8 mouse cellular contexts compared by ENCODE assay signal in genomic region chr7:13046084-13046483, GRCm38 (mm10). TPM values are rescaled to one million over a fixed set of nuclear protein-coding genes. Genes with fewer than 3 reads are reported as not detected.
DNase-seq lines count a peak whose midpoint lies in the region; ATAC-seq and TF ChIP-seq lines count a peak whose summit lies in the region.

No protein-coding gene starts in this region.

- H3K4me2 ChIP-seq in forebrain, embryonic 12.5 days, result no peak overlapping the region
- no peak overlapping the region for H3K4me2 ChIP-seq in intestine, embryonic 16.5 days (ENCODE audit: low read depth, low read length)
- no peak overlapping the region for H3K4me2 ChIP-seq in liver, embryonic 16.5 days (ENCODE audit: low read depth, low read length)
- H3K4me2 ChIP-seq in neural tube, embryonic 12.5 days (replicated peaks), result no peak overlapping the region

- peak; percentile 53 for ATAC-seq in forebrain, embryonic 12.5 days (ENCODE audit: low FRiP score)
- ATAC-seq in intestine, embryonic 16.5 days, result peak; percentile 77
- peak; percentile 58 for ATAC-seq in liver, embryonic 16.5 days (ENCODE audit: low read depth)
- ATAC-seq in neural tube, embryonic 12.5 days (ENCODE audit: low FRiP score, low read depth), result peak; percentile 61

- H3K27me3 ChIP-seq in forebrain, embryonic 12.5 days, result peaks cover 47% of the 10 kb centered on the region
- H3K27me3 ChIP-seq in intestine, embryonic 16.5 days (replicated peaks; ENCODE audit: control insufficient read depth, insufficient read depth, low read length), result peaks cover 34% of the 10 kb centered on the region
- peaks cover 37% of the 10 kb centered on the region for H3K27me3 ChIP-seq in liver, embryonic 16.5 days (ENCODE audit: control insufficient read depth, insufficient read depth, low read depth, low read length)
- peaks cover 43% of the 10 kb centered on the region for H3K27me3 ChIP-seq in neural tube, embryonic 12.5 days (replicated peaks)

- 9% methylated on average over 2 of the region's 2 CpGs for WGBS in forebrain, embryonic 12.5 days
- WGBS in intestine, embryonic 16.5 days, result 4% methylated on average over 2 of the region's 2 CpGs
- 4% methylated on average over 2 of the region's 2 CpGs for WGBS in liver, embryonic 16.5 days (ENCODE audit: insufficient replicate concordance)
- 7% methylated on average over 2 of the region's 2 CpGs for WGBS in neural tube, embryonic 12.5 days

- H3K4me3 ChIP-seq in left cerebral cortex, adult 2 months, result no peak overlapping the region
- H3K4me3 ChIP-seq in forebrain, embryonic 12.5 days (replicated peaks), result no peak overlapping the region
- no peak overlapping the region for H3K4me3 ChIP-seq in intestine, embryonic 16.5 days (ENCODE audit: low read length)
- H3K4me3 ChIP-seq in liver, embryonic 16.5 days (ENCODE audit: low read depth, low read length), result no peak overlapping the region
- no peak overlapping the region for H3K4me3 ChIP-seq in neural tube, embryonic 12.5 days

- H3K27ac ChIP-seq in left cerebral cortex, adult 2 months, result no peak overlapping the region
- no peak overlapping the region for H3K27ac ChIP-seq in forebrain, embryonic 12.5 days
- no peak overlapping the region for H3K27ac ChIP-seq in intestine, embryonic 16.5 days (ENCODE audit: low read length)
- H3K27ac ChIP-seq in liver, embryonic 16.5 days (ENCODE audit: low read length), result no peak overlapping the region
- no peak overlapping the region for H3K27ac ChIP-seq in neural tube, embryonic 12.5 days

- no peak overlapping the region for H3K9ac ChIP-seq in forebrain, embryonic 12.5 days
- H3K9ac ChIP-seq in intestine, embryonic 16.5 days (ENCODE audit: low read depth, low read length), result no peak overlapping the region
- no peak overlapping the region for H3K9ac ChIP-seq in liver, embryonic 16.5 days (ENCODE audit: low read depth, low read length)
- H3K9ac ChIP-seq in neural tube, embryonic 12.5 days, result no peak overlapping the region

- H3K4me1 ChIP-seq in forebrain, embryonic 12.5 days, result peaks cover 14% of the 10 kb centered on the region
- peaks cover 13% of the 10 kb centered on the region for H3K4me1 ChIP-seq in intestine, embryonic 16.5 days (ENCODE audit: control insufficient read depth, insufficient read depth, low read length)
- peaks cover 13% of the 10 kb centered on the region for H3K4me1 ChIP-seq in liver, embryonic 16.5 days (ENCODE audit: control insufficient read depth, low read depth, low read length)
- H3K4me1 ChIP-seq in neural tube, embryonic 12.5 days, result peaks cover 16% of the 10 kb centered on the region

- DNase-seq in left cerebral cortex, adult 2 months (ENCODE audit: extremely low spot score in 1 of 2, low spot score in 2 of 2), result no peak
- no peak for DNase-seq in left cerebral cortex, postnatal 36 days (ENCODE audit: low spot score in 2 of 2)
- DNase-seq in adrenal gland, postnatal 36 days, result peak; percentile 67 to 77
- no peak for DNase-seq in frontal cortex, postnatal 14 days (ENCODE audit: low spot score in 2 of 2)

- intact Hi-C loops in left cerebral cortex, adult 2 months (cut with DNase I), result loop anchor here (2.0 kb wide), 1 partner anchor 37 kb away; no protein-coding TSS in a partner anchor
- intact Hi-C loops in left cerebral cortex, postnatal 36 days (cut with DNase I), result loop anchor here (5.0 kb wide), 1 partner anchor 39 kb away; no protein-coding TSS in a partner anchor

- H3K9me3 ChIP-seq in forebrain, embryonic 12.5 days, result 0 out of 2 replicates have a peak, but pooled peaks cover 5% of the 10 kb centered on the region
- peaks cover 8% of the 10 kb centered on the region; the same call in 1 of the 2 replicates for H3K9me3 ChIP-seq in intestine, embryonic 16.5 days (ENCODE audit: control insufficient read depth, low read length)
- H3K9me3 ChIP-seq in liver, embryonic 16.5 days (replicated peaks; ENCODE audit: control insufficient read depth, low read length), result 0 out of 2 replicates have a peak, but pooled peaks cover 2% of the 10 kb centered on the region
- no peaks in the 10 kb centered on the region for H3K9me3 ChIP-seq in neural tube, embryonic 12.5 days

- TF ChIP-seq CTCF in left cerebral cortex, adult 2 months (IDR thresholded peaks at IDR 0.05), result peak; percentile 66

- H3K36me3 ChIP-seq in forebrain, embryonic 12.5 days (replicated peaks), result no peaks in the 10 kb centered on the region
- no peaks in the 10 kb centered on the region for H3K36me3 ChIP-seq in intestine, embryonic 16.5 days (ENCODE audit: control insufficient read depth, insufficient read depth, low read length)
- H3K36me3 ChIP-seq in liver, embryonic 16.5 days (ENCODE audit: control insufficient read depth, insufficient read depth), result no peaks in the 10 kb centered on the region
- H3K36me3 ChIP-seq in neural tube, embryonic 12.5 days, result no peaks in the 10 kb centered on the region

RNA-seq across cellular contexts. Expression of gene Ube2m, which starts 8.0 kb away (rescaled TPM):
- total RNA-seq in left cerebral cortex, adult 2 months (2021), result 100 to 1,000 TPM; 220 to 227 TPM
- total RNA-seq in left cerebral cortex, postnatal 36 days (2021), result 100 to 1,000 TPM; 210 to 252 TPM
- 100 to 1,000 TPM; 173 to 178 TPM for total RNA-seq in adrenal gland, postnatal 36 days (2021)
- polyA plus RNA-seq in forebrain, embryonic 12.5 days (2016; fragmentation: Nextera tagmentation; extraction: Ambion mirVana), result 107 and 154 TPM in 2 replicates
- 19.5 and 25.0 TPM in 2 replicates for polyA plus RNA-seq in intestine, embryonic 16.5 days (2015; fragmentation: Nextera tagmentation; extraction: Ambion mirVana)
- 10.6 and 14.3 TPM in 2 replicates for polyA plus RNA-seq in liver, embryonic 16.5 days (2015; fragmentation: Nextera tagmentation; extraction: Ambion mirVana)
- 206 and 215 TPM in 2 replicates for polyA plus RNA-seq in neural tube, embryonic 12.5 days (2016; fragmentation: Nextera tagmentation; extraction: Ambion mirVana)

RNA-seq across cellular contexts. Expression of gene Mzf1, which starts 8.5 kb away (rescaled TPM):
- 10 to 100 TPM; 10.2 to 10.6 TPM for total RNA-seq in left cerebral cortex, adult 2 months (2021)
- 10 to 100 TPM; 12.2 to 15.8 TPM for total RNA-seq in left cerebral cortex, postnatal 36 days (2021)
- 1 to 10 TPM; 1.8 to 2.9 TPM for total RNA-seq in adrenal gland, postnatal 36 days (2021)
- 5.3 and 5.4 TPM in 2 replicates for polyA plus RNA-seq in forebrain, embryonic 12.5 days (2016; fragmentation: Nextera tagmentation; extraction: Ambion mirVana)
- 1.4 and 1.8 TPM in 2 replicates for polyA plus RNA-seq in intestine, embryonic 16.5 days (2015; fragmentation: Nextera tagmentation; extraction: Ambion mirVana)
- 0.44 and 0.50 TPM in 2 replicates for polyA plus RNA-seq in liver, embryonic 16.5 days (2015; fragmentation: Nextera tagmentation; extraction: Ambion mirVana)
- 4.8 and 4.9 TPM in 2 replicates for polyA plus RNA-seq in neural tube, embryonic 12.5 days (2016; fragmentation: Nextera tagmentation; extraction: Ambion mirVana)

RNA-seq across cellular contexts. Expression of gene Chmp2a, which starts 11.5 kb away (rescaled TPM):
- total RNA-seq in left cerebral cortex, adult 2 months (2021), result 100 to 1,000 TPM; 134 to 150 TPM
- 100 to 1,000 TPM; 124 to 136 TPM for total RNA-seq in left cerebral cortex, postnatal 36 days (2021)
- total RNA-seq in adrenal gland, postnatal 36 days (2021), result 100 to 1,000 TPM; 178 to 225 TPM
- polyA plus RNA-seq in forebrain, embryonic 12.5 days (2016; fragmentation: Nextera tagmentation; extraction: Ambion mirVana), result 127 and 132 TPM in 2 replicates
- 199 and 202 TPM in 2 replicates for polyA plus RNA-seq in intestine, embryonic 16.5 days (2015; fragmentation: Nextera tagmentation; extraction: Ambion mirVana)
- 119 and 122 TPM in 2 replicates for polyA plus RNA-seq in liver, embryonic 16.5 days (2015; fragmentation: Nextera tagmentation; extraction: Ambion mirVana)
- 150 and 151 TPM in 2 replicates for polyA plus RNA-seq in neural tube, embryonic 12.5 days (2016; fragmentation: Nextera tagmentation; extraction: Ambion mirVana)

RNA-seq across cellular contexts. Expression of gene Zbtb45, which starts 36.2 kb away (rescaled TPM):
- 10 to 100 TPM; 34.0 to 35.8 TPM for total RNA-seq in left cerebral cortex, adult 2 months (2021)
- total RNA-seq in left cerebral cortex, postnatal 36 days (2021), result 10 to 100 TPM; 35.8 to 36.5 TPM
- total RNA-seq in adrenal gland, postnatal 36 days (2021), result 10 to 100 TPM; 11.7 to 13.6 TPM
- 34.9 and 35.9 TPM in 2 replicates for polyA plus RNA-seq in forebrain, embryonic 12.5 days (2016; fragmentation: Nextera tagmentation; extraction: Ambion mirVana)
- 22.2 and 23.2 TPM in 2 replicates for polyA plus RNA-seq in intestine, embryonic 16.5 days (2015; fragmentation: Nextera tagmentation; extraction: Ambion mirVana)
- polyA plus RNA-seq in liver, embryonic 16.5 days (2015; fragmentation: Nextera tagmentation; extraction: Ambion mirVana), result 10.0 and 11.4 TPM in 2 replicates
- polyA plus RNA-seq in neural tube, embryonic 12.5 days (2016; fragmentation: Nextera tagmentation; extraction: Ambion mirVana), result 31.8 and 39.9 TPM in 2 replicates

RNA-seq across cellular contexts. Expression of gene Trim28, which starts 47.2 kb away (rescaled TPM):
- 100 to 1,000 TPM; 220 to 221 TPM for total RNA-seq in left cerebral cortex, adult 2 months (2021)
- 100 to 1,000 TPM; 199 to 217 TPM for total RNA-seq in left cerebral cortex, postnatal 36 days (2021)
- 100 to 1,000 TPM; 221 to 229 TPM for total RNA-seq in adrenal gland, postnatal 36 days (2021)
- polyA plus RNA-seq in forebrain, embryonic 12.5 days (2016; fragmentation: Nextera tagmentation; extraction: Ambion mirVana), result 370 and 396 TPM in 2 replicates
- polyA plus RNA-seq in intestine, embryonic 16.5 days (2015; fragmentation: Nextera tagmentation; extraction: Ambion mirVana), result 116 and 131 TPM in 2 replicates
- polyA plus RNA-seq in liver, embryonic 16.5 days (2015; fragmentation: Nextera tagmentation; extraction: Ambion mirVana), result 50.0 and 57.9 TPM in 2 replicates
- polyA plus RNA-seq in neural tube, embryonic 12.5 days (2016; fragmentation: Nextera tagmentation; extraction: Ambion mirVana), result 382 and 393 TPM in 2 replicates

Comparison
In these comparisons a context has a peak if more than half of its experiments do, and no peak if none do; other contexts are left out.
1. DNase-seq: peak in adrenal gland, postnatal 36 days (2 of 2); none in left cerebral cortex, adult 2 months (0 of 2), left cerebral cortex, postnatal 36 days (0 of 2) and frontal cortex, postnatal 14 days (0 of 2).
2. Peak in every context shown above with its lines, with median percentiles within 50 percentile points of each other: ATAC-seq.